Mouse (Mus musculus): ENCODE data around the gene Klf7.

- TF ChIP-seq CTCF (IDR thresholded peaks at IDR 0.05; ENCODE audit: insufficient read depth, low read depth, low read length) (no peak), POLR2A (IDR thresholded peaks at IDR 0.05; ENCODE audit: insufficient read depth, low read depth, low read length) (no peak)
Measured at GRCm38 (mm10) chr1:64085875-64086274, 36.2 kb downstream of the Klf7 start.

All from olfactory bulb, adult 2 months (tissue).